ENCODE assay signal across 8 mouse cellular contexts in the genomic region with DNA sequence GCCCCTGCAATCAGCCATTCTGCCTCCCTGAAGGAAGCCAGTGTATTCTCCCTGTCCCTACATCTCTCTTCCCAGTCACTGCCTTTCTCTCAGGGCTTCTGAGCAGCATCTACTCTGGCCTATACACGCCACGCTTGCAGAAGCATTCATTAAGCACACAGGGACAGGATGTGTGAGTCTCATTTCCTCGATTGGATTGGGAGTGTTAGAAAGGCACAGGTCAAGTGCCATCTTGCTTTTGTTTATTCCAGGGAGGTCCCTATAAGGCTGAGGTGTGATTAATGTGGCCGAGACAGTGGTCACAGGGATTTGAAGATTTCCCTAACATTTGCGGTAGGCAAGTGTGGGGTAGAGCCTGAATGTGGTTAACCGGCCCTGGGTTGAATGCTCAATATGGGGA. TPM values are rescaled to one million over a fixed set of nuclear protein-coding genes. Genes with fewer than 3 reads are reported as not detected.
A peak's percentile ranks its signal among the peaks of the same experiment; 100 is the strongest.
DNase-seq lines count a peak whose midpoint lies in the region; ATAC-seq and TF ChIP-seq lines count a peak whose summit lies in the region.

No protein-coding gene starts in this region.

- peaks cover 32% of the 10 kb centered on the region for H3K36me3 ChIP-seq in heart, adult 2 months (ENCODE audit: control insufficient read depth, insufficient read depth, low read length)
- H3K36me3 ChIP-seq in lung, embryonic 14.5 days (ENCODE audit: insufficient read depth) = no peaks in the 10 kb centered on the region
- no peaks in the 10 kb centered on the region for H3K36me3 ChIP-seq in heart, postnatal 0 days (replicated peaks; ENCODE audit: control insufficient read depth, insufficient read depth, low read length)

- DNase-seq in heart, adult 2 months = no peak
- no peak for DNase-seq in heart, adult 9 months (ENCODE audit: low spot score in 2 of 2)
- DNase-seq in lung, embryonic 14.5 days = peak; percentile 44
- DNase-seq in lung, postnatal 25 days (ENCODE audit: low spot score) = no peak
- DNase-seq in heart, postnatal 0 days (ENCODE audit: low spot score) = no peak
- DNase-seq in naive thymus-derived CD4-positive, alpha-beta T cell, adult 2 months (ENCODE audit: low read depth) = peak; percentile 49
- no peak for DNase-seq in urinary bladder, adult 18-20 months (ENCODE audit: low spot score in 2 of 2)
- DNase-seq in urinary bladder, postnatal 14 days (ENCODE audit: low spot score) = no peak

- intact Hi-C loops in heart, adult 2 months (cut with DNase I) = no loop called here

- peak overlapping the region; percentile 74; the same call in 1 of the 2 replicates for H3K4me2 ChIP-seq in lung, embryonic 14.5 days
- H3K4me2 ChIP-seq in heart, postnatal 0 days (ENCODE audit: low read depth, low read length) = peak overlapping the region; percentile 78

- TF ChIP-seq POLR2A in heart, adult 2 months (IDR thresholded peaks at IDR 0.05; ENCODE audit: insufficient read depth, low read depth, low read length) = peak; percentile 13; the same call in 1 of the 2 replicates

- H3K27me3 ChIP-seq in heart, adult 2 months (ENCODE audit: control insufficient read depth, insufficient read depth, low read length) = no peaks in the 10 kb centered on the region
- no peaks in the 10 kb centered on the region for H3K27me3 ChIP-seq in lung, embryonic 14.5 days (ENCODE audit: insufficient read depth, low read length)
- H3K27me3 ChIP-seq in heart, postnatal 0 days (ENCODE audit: control insufficient read depth, insufficient read depth, low read length) = no peaks in the 10 kb centered on the region

- no peak for TF ChIP-seq CTCF in heart, adult 2 months (IDR thresholded peaks at IDR 0.05)
- no peak for TF ChIP-seq CTCF in lung, embryonic 14.5 days (IDR thresholded peaks at IDR 0.05; ENCODE audit: low read depth)
- TF ChIP-seq CTCF in heart, postnatal 0 days (IDR thresholded peaks at IDR 0.05; ENCODE audit: low read depth) = no peak

- TF ChIP-seq EP300 in heart, adult 2 months (IDR thresholded peaks at IDR 0.05; ENCODE audit: insufficient read depth, low read depth, low read length) = no peak
- no peak for TF ChIP-seq EP300 in heart, postnatal 0 days (IDR thresholded peaks at IDR 0.05; ENCODE audit: low read depth)

- no peak for ATAC-seq in lung, embryonic 14.5 days (ENCODE audit: insufficient read depth)
- no peak for ATAC-seq in heart, postnatal 0 days (ENCODE audit: insufficient read depth, low read depth)

- H3K79me2 ChIP-seq in heart, adult 2 months (replicated peaks; ENCODE audit: control insufficient read depth, insufficient read depth, low read length) = peaks cover 2% of the 10 kb centered on the region

- WGBS in heart, adult 2 months = 24% methylated on average over 6 of the region's 6 CpGs
- WGBS in lung, embryonic 14.5 days = 54% methylated on average over 6 of the region's 6 CpGs
- 33% methylated on average over 6 of the region's 6 CpGs for WGBS in heart, postnatal 0 days

- H3K9me3 ChIP-seq in lung, embryonic 14.5 days (ENCODE audit: low read depth, low read length) = no peaks in the 10 kb centered on the region
- no peaks in the 10 kb centered on the region for H3K9me3 ChIP-seq in heart, postnatal 0 days (replicated peaks; ENCODE audit: control insufficient read depth, low read length)

- peak overlapping the region; percentile 86 for H3K4me3 ChIP-seq in heart, adult 2 months
- no peak overlapping the region for H3K4me3 ChIP-seq in lung, embryonic 14.5 days (ENCODE audit: low read depth, low read length)
- H3K4me3 ChIP-seq in heart, postnatal 0 days (ENCODE audit: low read depth, low read length) = peak overlapping the region; percentile 90; the same call in 1 of the 2 replicates

- H3K4me1 ChIP-seq in heart, adult 2 months (ENCODE audit: control insufficient read depth, insufficient read depth, low read length) = peaks cover 49% of the 10 kb centered on the region
- H3K4me1 ChIP-seq in lung, embryonic 14.5 days (ENCODE audit: insufficient read depth) = peaks cover 34% of the 10 kb centered on the region
- peaks cover 72% of the 10 kb centered on the region for H3K4me1 ChIP-seq in heart, postnatal 0 days (ENCODE audit: control insufficient read depth, insufficient read depth)

- H3K27ac ChIP-seq in heart, adult 2 months = peak overlapping the region; percentile 98
- H3K27ac ChIP-seq in lung, embryonic 14.5 days (ENCODE audit: low read depth) = no peak overlapping the region
- H3K27ac ChIP-seq in heart, postnatal 0 days (ENCODE audit: low read depth) = peak overlapping the region; percentile 96

- peak overlapping the region; percentile 46 for H3K9ac ChIP-seq in heart, adult 2 months (ENCODE audit: low read depth, low read length)
- H3K9ac ChIP-seq in lung, embryonic 14.5 days = no peak overlapping the region
- H3K9ac ChIP-seq in heart, postnatal 0 days (replicated peaks; ENCODE audit: low read depth, low read length) = peak overlapping the region; percentile 96; the same call in 1 of the 2 replicates

RNA-seq across cellular contexts. Expression of a gene that starts 4.2 kb away (rescaled TPM):
- total RNA-seq in heart, adult 2 months (2021) = 10 to 100 TPM; 68.7 to 81.5 TPM
- 57.2 and 86.2 TPM in 2 replicates for polyA plus RNA-seq in heart, adult 2 months (2012; rRNA removed)
- polyA plus RNA-seq in lung, embryonic 14.5 days (2014; fragmentation: Nextera tagmentation; extraction: Ambion mirVana) = 22.9 and 25.2 TPM in 2 replicates
- 88.6 and 94.0 TPM in 2 replicates for total RNA-seq in heart, postnatal 0 days (2014; rRNA removed; ENCODE audit: low replicate concordance)
- polyA plus RNA-seq in heart, postnatal 0 days (2015; fragmentation: Nextera tagmentation; extraction: Ambion mirVana) = 103 and 116 TPM in 2 replicates

RNA-seq across cellular contexts. Expression of a gene that starts 58.2 kb away (rescaled TPM):
- total RNA-seq in heart, adult 2 months (2021) = 10 to 100 TPM; 85.7 to 93.3 TPM
- 77.2 and 121 TPM in 2 replicates for polyA plus RNA-seq in heart, adult 2 months (2012; rRNA removed)
- polyA plus RNA-seq in lung, embryonic 14.5 days (2014; fragmentation: Nextera tagmentation; extraction: Ambion mirVana) = 54.3 and 58.3 TPM in 2 replicates
- total RNA-seq in heart, postnatal 0 days (2014; rRNA removed; ENCODE audit: low replicate concordance) = 29.1 and 32.4 TPM in 2 replicates
- 62.1 and 75.2 TPM in 2 replicates for polyA plus RNA-seq in heart, postnatal 0 days (2015; fragmentation: Nextera tagmentation; extraction: Ambion mirVana)

Comparison
In these comparisons a context has a peak if more than half of its experiments do, and no peak if none do; other contexts are left out.
1. DNase-seq: peak in lung, embryonic 14.5 days (single experiment) and naive thymus-derived CD4-positive, alpha-beta T cell, adult 2 months (single experiment); none in heart, adult 2 months (0 of 2), heart, adult 9 months (0 of 2), lung, postnatal 25 days (single experiment), heart, postnatal 0 days (single experiment), urinary bladder, adult 18-20 months (0 of 2) and urinary bladder, postnatal 14 days (single experiment).